Mouse (Mus musculus): ENCODE results near the gene Plcb3.

The Plcb3 gene

GRCm38 (mm10) chr19:6975537-6976521, at the start of gene Plcb3:
TSS of gene Plcb3 (minus strand) at chr19:6976470.
- no peak for ATAC-seq (ENCODE audit: low TSS enrichment)

- ATAC-seq (ENCODE audit: low TSS enrichment): peak; percentile 65
Observed at GRCm38 (mm10) chr19:7020224-7020641, 44.0 kb upstream of the Plcb3 start.

GRCm38 (mm10) chr19:7019191-7019590, 42.9 kb upstream of the Plcb3 start, which contains the start of gene Fermt3:
TSS of gene Fermt3 (minus strand) at chr19:7019469.
- no peak for ATAC-seq (ENCODE audit: low TSS enrichment)

- no peak for ATAC-seq (ENCODE audit: low TSS enrichment)
Observed at GRCm38 (mm10) chr19:7018546-7018945, 42.3 kb upstream of the Plcb3 start.

GRCm38 (mm10) chr19:7017541-7018457, 41.5 kb upstream of the Plcb3 start:
- no peak for ATAC-seq (ENCODE audit: low TSS enrichment)

- no peak for ATAC-seq (ENCODE audit: low TSS enrichment)
Observed at GRCm38 (mm10) chr19:7014481-7015135, 38.3 kb upstream of the Plcb3 start.

GRCm38 (mm10) chr19:7013984-7014383, 37.7 kb upstream of the Plcb3 start:
- ATAC-seq (ENCODE audit: low TSS enrichment): no peak

- no peak for ATAC-seq (ENCODE audit: low TSS enrichment)
Observed at GRCm38 (mm10) chr19:7012426-7012825, 36.2 kb upstream of the Plcb3 start.

- ATAC-seq (ENCODE audit: low TSS enrichment): no peak
Observed at GRCm38 (mm10) chr19:7006892-7007593, 30.8 kb upstream of the Plcb3 start.

- ATAC-seq (ENCODE audit: low TSS enrichment): no peak
Observed at GRCm38 (mm10) chr19:6999360-7000063, 23.2 kb upstream of the Plcb3 start.

- ATAC-seq (ENCODE audit: low TSS enrichment): no peak
Observed at GRCm38 (mm10) chr19:6997721-6998290, 21.5 kb upstream of the Plcb3 start.

GRCm38 (mm10) chr19:6996006-6996405, 19.7 kb upstream of the Plcb3 start, which contains the start of the genes Nudt22 and Trpt1:
TSS of gene Nudt22 (minus strand) at chr19:6996117.
TSS of gene Trpt1 (plus strand) at chr19:6996131.
- peak; percentile 62 for ATAC-seq (ENCODE audit: low TSS enrichment)

GRCm38 (mm10) chr19:6995255-6995991, 19.2 kb upstream of the Plcb3 start:
- no peak for ATAC-seq (ENCODE audit: low TSS enrichment)

- no peak for ATAC-seq (ENCODE audit: low TSS enrichment)
Observed at GRCm38 (mm10) chr19:6994489-6994888, 18.2 kb upstream of the Plcb3 start.

GRCm38 (mm10) chr19:6994002-6994401, 17.7 kb upstream of the Plcb3 start:
- ATAC-seq (ENCODE audit: low TSS enrichment): no peak

GRCm38 (mm10) chr19:6993011-6993770, 16.9 kb upstream of the Plcb3 start:
- no peak for ATAC-seq (ENCODE audit: low TSS enrichment)

GRCm38 (mm10) chr19:6992011-6992858, 16.0 kb upstream of the Plcb3 start, which contains the start of gene Dnajc4:
TSS of gene Dnajc4 (minus strand) at chr19:6992572.
- ATAC-seq (ENCODE audit: low TSS enrichment): peak; percentile 84
